Mouse (Mus musculus): ENCODE results near the gene Gm28374. TPM values are rescaled to one million over a fixed set of nuclear protein-coding genes. Genes with fewer than 3 reads are reported as not detected.
A peak's percentile ranks its signal among the peaks of the same experiment; 100 is the strongest.

The Gm28374 gene
- polyA plus RNA-seq, 1 experiment from 2014 or later: 1.9 TPM

- Histone ChIP-seq H3K36me3 (peaks cover 19% of the 10 kb centered on the region), H3K4me3 (peak overlapping the region; percentile 88), H3K27me3 (no peaks in the 10 kb centered on the region), H3K9ac (peak overlapping the region; percentile 97), H3K4me1 (replicated peaks) (peaks cover 58% of the 10 kb centered on the region), H3K4me2 (peak overlapping the region; percentile 100), H3K27ac (replicated peaks) (peak overlapping the region; percentile 94; the same call in 1 of the 2 replicates), H3K9me3 (no peaks in the 10 kb centered on the region)
- no peak for ATAC-seq (ENCODE audit: low read depth)
- 69% methylated on average over 5 of the region's 5 CpGs for WGBS
These were observed 19.6 kb downstream of the Gm28374 start for GRCm38 (mm10) chr19:6062418-6062817.

DNA sequence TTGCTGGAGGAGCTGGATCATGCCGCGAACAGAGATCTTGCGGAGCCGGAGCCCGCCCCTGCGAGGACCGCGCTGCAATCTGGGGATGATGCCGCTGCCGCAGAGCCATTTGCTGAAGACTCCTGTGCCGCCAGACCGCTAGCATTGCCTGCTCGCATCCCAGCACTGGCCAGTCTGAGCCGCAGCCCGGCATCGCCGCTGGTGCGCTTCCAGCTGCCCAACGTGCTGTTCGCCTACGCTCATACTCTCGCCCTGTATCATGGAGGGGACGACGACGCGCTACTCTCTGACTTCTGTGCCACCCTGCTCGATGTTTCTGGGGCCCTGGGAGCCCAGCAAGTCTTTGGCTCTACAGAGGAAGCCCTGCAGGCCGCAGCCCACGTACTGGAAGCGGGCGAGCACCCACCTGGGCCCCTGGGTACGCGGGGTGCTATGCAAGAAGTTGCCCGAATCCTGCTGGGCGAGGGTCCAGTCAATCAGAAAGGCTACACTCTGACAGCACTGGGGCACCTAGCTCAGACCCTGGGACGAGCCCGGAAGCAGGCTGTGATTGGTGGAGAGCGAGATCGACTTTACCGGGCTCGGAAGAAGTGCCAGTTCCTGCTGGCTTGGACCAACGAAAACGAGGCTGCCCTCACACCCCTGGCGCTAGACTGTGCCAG is 20.3 kb downstream of the Gm28374 start:
- Histone ChIP-seq H3K27me3 (no peaks in the 10 kb centered on the region), H3K4me1 (replicated peaks) (peaks cover 55% of the 10 kb centered on the region)

DNA sequence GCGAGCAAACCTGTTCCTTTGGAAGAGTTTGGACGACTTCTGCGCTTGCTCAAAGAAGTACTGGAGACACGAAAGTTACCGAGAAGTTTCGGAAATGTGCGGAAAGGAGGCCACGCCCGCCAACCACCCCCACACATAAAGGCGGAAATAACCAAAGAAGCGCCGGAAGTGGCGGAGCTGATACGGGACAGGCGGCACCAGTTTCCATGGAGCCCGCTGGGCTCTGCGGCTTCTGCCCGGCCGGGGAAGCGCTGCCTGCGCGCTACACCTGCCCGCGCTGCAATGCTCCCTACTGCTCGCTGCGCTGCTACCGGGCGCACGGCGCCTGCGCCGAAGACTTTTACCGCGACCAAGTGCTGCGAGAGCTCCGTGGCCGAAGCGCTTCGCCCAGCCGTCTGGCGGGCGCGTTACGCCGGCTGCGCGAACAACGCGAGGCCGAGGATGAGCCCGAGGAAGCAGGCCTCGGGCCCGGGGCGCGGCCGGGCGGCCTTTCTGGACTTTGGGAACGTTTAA is 21.0 kb downstream of the Gm28374 start, which contains the start of gene Znhit2:
TSS of gene Znhit2 (plus strand) at position 172 of the 513 bp plus-strand sequence.
- Histone ChIP-seq H3K9me3 (no peaks in the 10 kb centered on the region), H3K36me3 (peaks cover 19% of the 10 kb centered on the region), H3K4me3 (peak within 1 kb of the TSS; percentile 88), H3K27ac (replicated peaks) (peak within 1 kb of the TSS; percentile 94), H3K4me1 (replicated peaks) (peaks cover 55% of the 10 kb centered on the region), H3K4me2 (peak within 1 kb of the TSS; percentile 100), H3K9ac (peak within 1 kb of the TSS; percentile 97), H3K27me3 (no peaks in the 10 kb centered on the region)
- under 1% methylated on average over 58 of the region's 58 CpGs for WGBS
- ATAC-seq (ENCODE audit: low read depth): peak; percentile 70

More for the DNA sequence above, 20.3 kb downstream of the Gm28374 start:
- Histone ChIP-seq H3K4me2 (peak overlapping the region; percentile 100), H3K36me3 (peaks cover 19% of the 10 kb centered on the region), H3K27ac (replicated peaks) (peak overlapping the region; percentile 94), H3K9me3 (no peaks in the 10 kb centered on the region), H3K9ac (peak overlapping the region; percentile 97), H3K4me3 (peak overlapping the region; percentile 88)
- ATAC-seq (ENCODE audit: low read depth): peak; percentile 2; the same call in 1 of the 2 replicates
- WGBS: 2% methylated on average over 44 of the region's 44 CpGs

GRCm38 (mm10) chr19:6058966-6059365 is 23.1 kb downstream of the Gm28374 start:
- Histone ChIP-seq H3K4me1 (replicated peaks) (peaks cover 50% of the 10 kb centered on the region), H3K27ac (replicated peaks) (no peak overlapping the region), H3K4me3 (peak overlapping the region; percentile 92), H3K36me3 (peaks cover 39% of the 10 kb centered on the region), H3K27me3 (no peaks in the 10 kb centered on the region), H3K4me2 (peak overlapping the region; percentile 86), H3K9ac (peak overlapping the region; percentile 96; the same call in 1 of the 2 replicates), H3K9me3 (no peaks in the 10 kb centered on the region)
- WGBS: 87% methylated on average over 5 of the region's 5 CpGs
- no peak for ATAC-seq (ENCODE audit: low read depth)

DNA sequence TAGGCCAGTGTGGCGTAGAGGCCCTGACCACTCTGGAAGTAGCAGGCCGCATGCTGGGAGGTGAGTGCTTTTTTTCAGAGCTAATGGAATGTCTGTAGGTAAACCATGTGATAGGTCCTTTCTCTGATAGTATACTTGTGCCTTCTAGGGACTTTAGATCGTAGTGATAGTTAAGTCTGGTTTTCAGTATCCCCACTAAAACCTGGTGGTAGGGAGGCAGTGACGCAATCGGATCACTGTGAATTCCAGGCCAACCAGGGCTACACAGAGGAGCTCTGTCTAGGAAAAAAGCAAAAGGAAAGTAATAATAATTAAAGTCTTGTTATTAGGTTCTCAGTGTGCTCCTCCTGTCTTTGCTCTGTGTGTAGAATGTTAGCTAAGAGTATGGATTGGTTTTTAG is 23.5 kb downstream of the Gm28374 start:
- ATAC-seq (ENCODE audit: low read depth): no peak
- whole genome bisulfite sequencing: 32% methylated on average over 5 of the region's 5 CpGs
- Histone ChIP-seq H3K36me3 (peaks cover 43% of the 10 kb centered on the region), H3K27ac (replicated peaks) (peak overlapping the region; percentile 87; the same call in 1 of the 2 replicates), H3K4me1 (replicated peaks) (peaks cover 47% of the 10 kb centered on the region), H3K9me3 (no peaks in the 10 kb centered on the region), H3K4me2 (peak overlapping the region; percentile 86), H3K27me3 (no peaks in the 10 kb centered on the region), H3K9ac (peak overlapping the region; percentile 96), H3K4me3 (peak overlapping the region; percentile 92)

GRCm38 (mm10) chr19:6057313-6058096 is 24.6 kb downstream of the Gm28374 start, which contains the start of the genes Mrpl49 and Fau:
Gene Mrpl49 (minus strand): TSS chr19:6057785.
Gene Fau (plus strand): TSS chr19:6057844.
- H3K36me3 ChIP-seq: peaks cover 49% of the 10 kb centered on the region
- H3K4me3 ChIP-seq: peak within 1 kb of the TSS; percentile 92
- H3K27me3 ChIP-seq: no peaks in the 10 kb centered on the region
- WGBS: under 1% methylated on average over 62 of the region's 63 CpGs
- peaks cover 37% of the 10 kb centered on the region for H3K4me1 ChIP-seq (replicated peaks)
- peak within 1 kb of the TSS; percentile 96 for H3K9ac ChIP-seq
- peak within 1 kb of the TSS; percentile 87 for H3K27ac ChIP-seq (replicated peaks)
- ATAC-seq (ENCODE audit: low read depth): peak; percentile 86
- H3K4me2 ChIP-seq: peak within 1 kb of the TSS; percentile 87
- no peaks in the 10 kb centered on the region for H3K9me3 ChIP-seq

- Histone ChIP-seq H3K4me1 (replicated peaks) (peaks cover 29% of the 10 kb centered on the region), H3K4me3 (peak overlapping the region; percentile 92), H3K4me2 (peak overlapping the region; percentile 87), H3K27ac (replicated peaks) (no peak overlapping the region), H3K9ac (peak overlapping the region; percentile 96), H3K36me3 (peaks cover 57% of the 10 kb centered on the region), H3K27me3 (no peaks in the 10 kb centered on the region), H3K9me3 (no peaks in the 10 kb centered on the region)
- 64% methylated on average over 4 of the region's 4 CpGs for WGBS
- ATAC-seq (ENCODE audit: low read depth): no peak
These were observed 25.4 kb downstream of the Gm28374 start for GRCm38 (mm10) chr19:6056696-6057095.

DNA sequence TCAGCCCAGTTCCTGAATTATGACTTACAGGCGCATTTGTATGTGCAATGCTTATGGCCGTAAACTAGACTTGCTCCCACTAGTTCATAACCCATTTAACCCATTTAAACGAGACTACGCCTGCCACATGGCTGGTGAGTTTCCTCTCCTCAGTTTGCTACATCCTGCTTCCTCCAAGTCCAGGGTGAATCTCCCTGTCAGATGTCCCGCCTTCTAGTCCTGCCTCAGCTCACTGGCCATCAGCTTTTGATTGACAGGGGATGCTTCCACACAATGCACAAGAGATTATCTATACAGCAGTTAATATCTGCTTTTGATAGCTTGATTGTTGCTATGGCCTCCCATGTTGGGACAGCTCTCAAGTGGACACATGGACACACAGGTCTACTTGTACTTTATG is 27.8 kb downstream of the Gm28374 start:
- H3K27me3 ChIP-seq: no peaks in the 10 kb centered on the region
- WGBS: 92% methylated on average over 5 of the region's 5 CpGs
- no peak for ATAC-seq (ENCODE audit: low read depth)
- no peaks in the 10 kb centered on the region for H3K9me3 ChIP-seq
- no peak overlapping the region for H3K9ac ChIP-seq
- peaks cover 21% of the 10 kb centered on the region for H3K4me1 ChIP-seq (replicated peaks)
- H3K4me3 ChIP-seq: no peak overlapping the region
- no peak overlapping the region for H3K4me2 ChIP-seq
- peaks cover 72% of the 10 kb centered on the region for H3K36me3 ChIP-seq
- H3K27ac ChIP-seq (replicated peaks): no peak overlapping the region

DNA sequence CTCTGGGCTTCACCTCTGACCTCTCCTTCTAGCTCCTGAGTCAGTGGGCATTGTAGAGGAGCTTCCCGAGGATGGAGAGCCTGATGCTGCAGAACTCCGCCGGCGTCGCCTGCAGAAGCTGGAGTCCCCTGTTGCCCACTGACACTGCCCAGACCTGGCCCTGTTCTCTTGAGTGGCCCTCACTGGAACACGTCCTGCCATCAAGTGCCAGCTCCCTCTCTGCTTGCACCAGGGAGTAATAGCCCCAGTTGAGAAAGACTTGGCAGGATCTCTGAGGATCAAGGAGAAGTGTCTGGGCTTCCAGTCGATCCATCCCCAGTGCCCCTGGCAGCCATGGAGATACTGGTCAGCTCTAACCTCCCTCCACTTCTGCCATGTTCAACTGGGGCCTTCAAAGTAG is 29.5 kb downstream of the Gm28374 start:
- WGBS: 81% methylated on average over 7 of the region's 7 CpGs
- ATAC-seq (ENCODE audit: low read depth): no peak
- H3K36me3 ChIP-seq: peaks cover 80% of the 10 kb centered on the region
- no peak overlapping the region for H3K4me2 ChIP-seq
- no peak overlapping the region for H3K27ac ChIP-seq (replicated peaks)
- peaks cover 25% of the 10 kb centered on the region for H3K4me1 ChIP-seq (replicated peaks)
- no peaks in the 10 kb centered on the region for H3K27me3 ChIP-seq
- no peak overlapping the region for H3K4me3 ChIP-seq
- H3K9ac ChIP-seq: 0 out of 2 replicates have a peak overlapping the region, but pooled peaks have one; percentile 22
- no peaks in the 10 kb centered on the region for H3K9me3 ChIP-seq

DNA sequence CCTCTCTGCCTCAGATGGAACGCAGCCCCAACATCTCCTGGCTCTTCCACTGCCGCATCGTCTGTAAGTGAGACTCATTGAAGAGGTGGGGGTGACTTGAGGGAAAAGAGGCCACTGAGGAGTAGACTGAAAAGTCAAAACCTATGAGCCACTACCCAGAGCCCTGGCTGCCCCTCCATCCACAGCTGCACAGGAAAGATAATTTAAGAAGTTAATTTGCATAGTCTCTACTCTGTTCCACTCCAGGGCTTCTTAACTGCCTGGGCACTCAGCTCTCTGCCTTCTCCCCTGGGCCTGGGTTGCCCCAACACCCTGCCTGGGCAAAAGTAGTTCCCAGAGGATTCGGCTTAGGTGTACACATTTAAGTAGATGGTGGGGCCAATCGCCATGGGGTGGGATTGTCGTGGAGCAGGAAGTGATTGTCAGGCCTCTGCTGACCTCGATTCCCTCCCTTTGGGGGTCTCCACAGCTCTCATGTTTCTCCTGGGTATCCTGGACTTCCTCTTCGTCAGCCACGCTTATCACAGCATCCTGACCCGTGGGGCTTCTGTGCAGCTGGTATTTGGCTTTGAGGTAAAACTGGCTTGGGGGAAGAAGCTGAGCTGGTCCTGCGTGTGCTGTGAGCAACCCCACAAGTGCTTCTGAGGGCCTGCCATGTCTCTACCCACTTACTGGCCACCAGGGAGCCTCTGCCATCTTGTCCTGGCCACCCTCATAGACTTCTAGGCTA is 33.2 kb downstream of the Gm28374 start:
- Histone ChIP-seq H3K9ac (no peak overlapping the region), H3K4me2 (peak overlapping the region; percentile 99; the same call in 1 of the 2 replicates), H3K4me3 (peak overlapping the region; percentile 88; the same call in 1 of the 2 replicates), H3K36me3 (peaks cover 59% of the 10 kb centered on the region), H3K27me3 (no peaks in the 10 kb centered on the region), H3K9me3 (no peaks in the 10 kb centered on the region), H3K4me1 (replicated peaks) (peaks cover 27% of the 10 kb centered on the region), H3K27ac (replicated peaks) (no peak overlapping the region)
- WGBS: 91% methylated on average over 11 of the region's 11 CpGs
- ATAC-seq (ENCODE audit: low read depth): no peak

- Histone ChIP-seq H3K27ac (replicated peaks) (no peak overlapping the region), H3K9me3 (no peaks in the 10 kb centered on the region), H3K9ac (peak overlapping the region; percentile 95), H3K4me3 (peak overlapping the region; percentile 88), H3K36me3 (peaks cover 49% of the 10 kb centered on the region), H3K27me3 (no peaks in the 10 kb centered on the region), H3K4me2 (peak overlapping the region; percentile 99), H3K4me1 (replicated peaks) (peaks cover 27% of the 10 kb centered on the region)
- 88% methylated on average over 8 of the region's 8 CpGs for WGBS
- ATAC-seq (ENCODE audit: low read depth): no peak
These were observed 34.2 kb downstream of the Gm28374 start for GRCm38 (mm10) chr19:6047899-6048166.
